Mouse (Mus musculus): Measurements from ENCODE around the gene Zscan26. TPM values are rescaled to one million over a fixed set of nuclear protein-coding genes. Genes with fewer than 3 reads are reported as not detected.

Zscan26 gene
- total and polyA plus RNA-seq, 3 experiments, result 14.8 to 21.8 (median 21.8) TPM

DNA sequence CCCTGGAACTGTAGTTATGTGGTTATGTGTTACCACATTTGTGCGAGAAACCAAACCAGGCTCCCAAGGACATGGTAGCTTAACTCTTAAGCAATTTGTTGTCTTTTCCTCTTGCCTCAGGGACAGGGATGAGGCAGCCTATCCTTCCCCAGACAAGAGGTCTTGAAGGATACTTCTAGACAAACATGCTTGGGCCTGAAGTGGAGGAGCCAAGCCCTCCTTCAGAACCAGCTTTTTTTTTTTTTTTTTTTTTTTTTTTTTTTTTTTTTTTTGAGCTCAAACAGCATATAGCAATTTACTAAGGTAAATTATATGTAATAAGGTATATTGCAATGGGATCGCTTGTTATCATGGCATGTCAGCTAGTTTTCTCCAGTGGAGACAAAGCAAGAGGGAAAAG lies 37.8 kb downstream of the Zscan26 start:
- Histone ChIP-seq H3K27ac (no peak overlapping the region), H3K79me2 (replicated peaks; ENCODE audit: control insufficient read depth, insufficient read depth, low read length) (no peaks in the 10 kb centered on the region), H3K4me3 (no peak overlapping the region), H3K9ac (ENCODE audit: low read depth, low read length) (no peak overlapping the region), H3K27me3 (ENCODE audit: control insufficient read depth, insufficient read depth, low read length) (no peaks in the 10 kb centered on the region), H3K36me3 (ENCODE audit: control insufficient read depth, insufficient read depth, low read length) (no peaks in the 10 kb centered on the region), H3K4me1 (ENCODE audit: control insufficient read depth, insufficient read depth, low read length) (no peaks in the 10 kb centered on the region)
- intact Hi-C loops (cut with DNase I), result no loop called here
- no peak for DNase-seq
- TF ChIP-seq POLR2A (IDR thresholded peaks at IDR 0.05; ENCODE audit: insufficient read depth, low read depth, low read length) (no peak), CTCF (IDR thresholded peaks at IDR 0.05) (no peak), EP300 (IDR thresholded peaks at IDR 0.05; ENCODE audit: insufficient read depth, low read depth, low read length) (no peak)
- 94% methylated on average over 2 of the region's 2 CpGs for WGBS

DNA sequence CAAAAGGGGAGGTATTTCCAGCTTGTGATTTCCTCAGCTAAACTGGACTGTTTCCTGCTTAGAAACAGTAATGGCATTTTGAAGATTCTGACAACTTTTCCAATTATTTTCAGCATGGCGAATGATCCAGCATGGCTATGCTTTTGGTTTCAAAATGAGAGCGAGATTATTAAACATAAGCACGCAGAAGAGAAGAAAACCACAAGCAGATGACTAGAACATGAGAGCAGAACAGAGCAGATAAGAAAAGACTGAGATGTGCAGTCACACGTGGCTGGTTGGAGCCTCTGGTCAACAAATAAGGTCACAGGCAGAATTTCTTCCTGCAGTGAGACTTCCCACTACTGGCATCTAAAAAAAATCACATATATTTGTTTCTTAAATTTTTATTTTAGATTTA lies 38.3 kb downstream of the Zscan26 start:
- H3K27me3 ChIP-seq (ENCODE audit: control insufficient read depth, insufficient read depth, low read length), result no peaks in the 10 kb centered on the region
- intact Hi-C loops (cut with DNase I), result no loop called here
- H3K36me3 ChIP-seq (ENCODE audit: control insufficient read depth, insufficient read depth, low read length), result no peaks in the 10 kb centered on the region
- no peak overlapping the region for H3K4me3 ChIP-seq
- TF ChIP-seq POLR2A (IDR thresholded peaks at IDR 0.05; ENCODE audit: insufficient read depth, low read depth, low read length), result no peak
- TF ChIP-seq EP300 (IDR thresholded peaks at IDR 0.05; ENCODE audit: insufficient read depth, low read depth, low read length), result no peak
- no peak for TF ChIP-seq CTCF (IDR thresholded peaks at IDR 0.05)
- H3K79me2 ChIP-seq (replicated peaks; ENCODE audit: control insufficient read depth, insufficient read depth, low read length), result no peaks in the 10 kb centered on the region
- DNase-seq, result no peak
- 58% methylated on average over 4 of the region's 4 CpGs for WGBS
- H3K4me1 ChIP-seq (ENCODE audit: control insufficient read depth, insufficient read depth, low read length), result no peaks in the 10 kb centered on the region
- no peak overlapping the region for H3K9ac ChIP-seq (ENCODE audit: low read depth, low read length)
- H3K27ac ChIP-seq, result no peak overlapping the region

DNA sequence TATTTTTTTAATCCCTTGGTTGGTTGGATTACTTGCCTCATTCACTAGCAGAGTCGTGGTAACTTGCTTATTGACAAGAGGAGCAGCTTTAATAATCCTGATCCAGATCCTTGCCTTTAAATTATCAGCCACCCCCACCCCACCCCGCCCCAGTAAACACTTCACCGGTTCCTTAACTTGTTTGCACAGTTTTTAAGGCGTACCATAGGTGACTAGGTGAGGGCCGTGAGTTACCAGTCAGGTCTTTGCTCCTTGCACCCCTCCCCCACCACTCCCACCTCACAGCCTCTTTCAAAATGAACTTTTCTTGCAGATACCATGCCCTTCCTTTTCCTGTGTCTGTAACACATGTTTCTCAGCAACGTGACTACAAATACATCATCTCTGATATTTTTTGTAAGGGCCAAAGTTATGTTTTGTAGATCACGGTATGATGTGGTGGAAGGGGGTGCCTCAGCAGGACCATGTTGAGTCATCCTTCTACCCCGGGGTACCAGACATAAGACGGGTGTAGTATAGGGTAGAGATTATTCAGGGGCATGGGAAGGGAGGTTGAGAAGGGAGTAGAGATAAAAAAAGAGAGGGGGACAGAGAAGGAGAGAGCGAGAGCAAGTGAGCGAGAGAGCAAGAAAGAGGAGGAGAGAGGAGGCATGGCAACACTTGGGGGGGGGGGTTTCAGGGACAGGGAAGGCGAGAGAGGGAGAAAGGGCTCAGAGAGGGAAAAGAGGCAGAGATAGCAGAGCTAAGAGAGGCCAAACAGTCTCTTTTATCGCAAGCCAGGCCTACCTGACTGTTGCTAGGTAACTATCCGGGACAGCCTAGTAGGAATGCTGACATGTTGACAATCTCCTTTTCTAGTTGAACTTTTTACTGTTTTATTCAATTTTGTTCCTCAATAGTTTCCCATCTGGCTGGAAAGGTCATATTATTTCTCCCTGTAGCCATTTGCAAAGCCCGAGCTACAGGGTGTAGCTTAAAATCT lies 39.0 kb downstream of the Zscan26 start:
- TF ChIP-seq EP300 (IDR thresholded peaks at IDR 0.05; ENCODE audit: insufficient read depth, low read depth, low read length), result no peak
- TF ChIP-seq POLR2A (IDR thresholded peaks at IDR 0.05; ENCODE audit: insufficient read depth, low read depth, low read length), result no peak
- no peak for TF ChIP-seq CTCF (IDR thresholded peaks at IDR 0.05)
- Histone ChIP-seq H3K27ac (no peak overlapping the region), H3K4me1 (ENCODE audit: control insufficient read depth, insufficient read depth, low read length) (no peaks in the 10 kb centered on the region), H3K36me3 (ENCODE audit: control insufficient read depth, insufficient read depth, low read length) (no peaks in the 10 kb centered on the region), H3K79me2 (replicated peaks; ENCODE audit: control insufficient read depth, insufficient read depth, low read length) (no peaks in the 10 kb centered on the region), H3K4me3 (no peak overlapping the region), H3K9ac (ENCODE audit: low read depth, low read length) (no peak overlapping the region), H3K27me3 (ENCODE audit: control insufficient read depth, insufficient read depth, low read length) (no peaks in the 10 kb centered on the region)
- intact Hi-C loops (cut with DNase I), result no loop called here
- 51% methylated on average over 15 of the region's 15 CpGs for WGBS
- DNase-seq, result no peak

DNA sequence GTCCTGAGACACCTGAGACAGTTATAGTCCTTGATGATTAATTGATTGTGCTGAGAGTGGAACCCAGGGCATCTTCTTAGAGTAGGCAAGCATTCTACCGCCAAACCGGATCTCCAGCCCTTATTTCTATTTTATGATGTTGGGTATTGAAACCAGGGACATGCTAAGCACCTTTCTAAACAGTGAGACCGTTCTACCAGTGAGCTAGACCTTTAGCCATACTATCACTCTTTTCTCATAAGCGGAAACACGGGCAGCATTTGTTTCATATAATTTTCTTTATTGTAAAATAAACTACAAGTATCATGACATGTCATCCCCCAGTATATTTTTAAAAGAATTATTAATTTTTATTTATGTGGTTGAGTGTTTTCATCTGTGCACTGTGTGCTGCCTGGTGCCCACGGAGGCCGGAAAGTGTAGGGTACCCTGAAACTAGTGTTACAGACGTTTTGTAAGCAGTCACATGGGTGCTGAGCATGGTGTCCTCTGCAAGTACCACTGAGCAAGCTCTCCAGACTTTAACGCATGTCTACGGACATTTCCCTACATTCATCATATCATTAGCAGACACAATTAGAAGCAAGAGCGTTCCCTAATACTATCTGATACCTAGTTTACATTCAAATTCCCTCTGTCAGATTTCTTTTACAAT lies 44.6 kb downstream of the Zscan26 start:
- WGBS, result 55% methylated on average over 11 of the region's 11 CpGs
- intact Hi-C loops (cut with DNase I), result loop anchor here (5.0 kb wide), 1 partner anchor 237 kb away; no protein-coding TSS in a partner anchor
- Histone ChIP-seq H3K4me3 (peak overlapping the region; percentile 77), H3K4me1 (ENCODE audit: control insufficient read depth, insufficient read depth, low read length) (no peaks in the 10 kb centered on the region; the same call in 1 of the 2 replicates), H3K27me3 (ENCODE audit: control insufficient read depth, insufficient read depth, low read length) (no peaks in the 10 kb centered on the region), H3K9ac (ENCODE audit: low read depth, low read length) (peak overlapping the region; percentile 33), H3K36me3 (ENCODE audit: control insufficient read depth, insufficient read depth, low read length) (no peaks in the 10 kb centered on the region), H3K27ac (peak overlapping the region; percentile 96), H3K79me2 (replicated peaks; ENCODE audit: control insufficient read depth, insufficient read depth, low read length) (no peaks in the 10 kb centered on the region)
- DNase-seq, result no peak
- TF ChIP-seq POLR2A (IDR thresholded peaks at IDR 0.05; ENCODE audit: insufficient read depth, low read depth, low read length) (no peak), CTCF (IDR thresholded peaks at IDR 0.05) (no peak), EP300 (IDR thresholded peaks at IDR 0.05; ENCODE audit: insufficient read depth, low read depth, low read length) (no peak)

DNA sequence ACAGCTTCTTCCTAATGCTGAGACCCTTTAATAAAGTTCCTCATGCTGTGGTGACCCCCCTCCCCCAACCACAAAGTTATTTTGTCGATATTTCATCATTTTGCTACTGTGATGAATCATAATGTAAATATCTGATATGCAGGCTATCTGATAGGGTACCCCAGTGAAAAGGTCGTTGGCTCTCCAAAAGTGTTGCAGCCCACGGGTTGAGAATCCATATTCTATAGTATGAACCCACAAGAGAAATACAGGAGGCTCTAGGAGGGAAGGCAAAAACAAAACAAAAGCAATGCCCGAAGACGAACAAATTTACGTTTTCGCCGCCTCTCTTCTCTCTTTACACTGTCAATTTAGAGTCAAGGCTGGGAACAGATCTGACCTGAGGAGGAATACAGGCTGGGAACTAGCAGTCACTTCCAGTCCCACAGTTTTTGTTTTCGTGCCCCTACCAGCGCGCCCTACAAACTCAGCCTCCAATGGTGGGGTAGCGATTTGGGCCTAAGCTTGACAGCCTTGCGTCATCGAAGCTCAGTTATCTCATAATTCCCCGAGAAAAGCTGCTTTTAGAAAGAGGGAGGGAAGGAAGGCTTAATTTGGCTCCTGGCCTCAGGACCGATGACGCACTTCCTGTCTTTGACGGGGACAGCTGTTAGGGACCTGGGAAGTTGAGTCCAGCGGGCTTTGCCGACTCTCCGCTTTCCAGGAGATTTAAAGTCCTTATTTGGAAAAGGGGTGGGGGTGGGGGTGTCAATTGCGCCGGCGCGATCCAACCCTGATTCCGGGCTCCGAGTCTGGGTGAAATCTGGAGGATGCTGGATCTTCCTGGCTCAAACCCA lies 45.3 kb downstream of the Zscan26 start:
- Histone ChIP-seq H3K36me3 (ENCODE audit: control insufficient read depth, insufficient read depth, low read length) (no peaks in the 10 kb centered on the region), H3K4me3 (peak overlapping the region; percentile 77), H3K27me3 (ENCODE audit: control insufficient read depth, insufficient read depth, low read length) (no peaks in the 10 kb centered on the region), H3K27ac (peak overlapping the region; percentile 96), H3K4me1 (ENCODE audit: control insufficient read depth, insufficient read depth, low read length) (no peaks in the 10 kb centered on the region; the same call in 1 of the 2 replicates), H3K79me2 (replicated peaks; ENCODE audit: control insufficient read depth, insufficient read depth, low read length) (no peaks in the 10 kb centered on the region), H3K9ac (ENCODE audit: low read depth, low read length) (peak overlapping the region; percentile 90)
- intact Hi-C loops (cut with DNase I), result loop anchor here (5.0 kb wide), 1 partner anchor 236 kb away; no protein-coding TSS in a partner anchor
- DNase-seq, result peak; percentile 86 to 90
- peak; percentile 74 for TF ChIP-seq POLR2A (IDR thresholded peaks at IDR 0.05; ENCODE audit: insufficient read depth, low read depth, low read length)
- TF ChIP-seq EP300 (IDR thresholded peaks at IDR 0.05; ENCODE audit: insufficient read depth, low read depth, low read length), result 0 out of 2 replicates have a peak, but pooled peaks have one; percentile 35
- TF ChIP-seq CTCF (IDR thresholded peaks at IDR 0.05), result no peak
- WGBS, result 2% methylated on average over 27 of the region's 27 CpGs
